Mouse (Mus musculus) kidney, adult 11 months (tissue): ENCODE data around the gene Prkce.

ENCODE experiments used
- DNase-seq: peaks from one replicate; pipeline ENCODE4 v3.0.0; 2022

Prkce gene

DNA sequence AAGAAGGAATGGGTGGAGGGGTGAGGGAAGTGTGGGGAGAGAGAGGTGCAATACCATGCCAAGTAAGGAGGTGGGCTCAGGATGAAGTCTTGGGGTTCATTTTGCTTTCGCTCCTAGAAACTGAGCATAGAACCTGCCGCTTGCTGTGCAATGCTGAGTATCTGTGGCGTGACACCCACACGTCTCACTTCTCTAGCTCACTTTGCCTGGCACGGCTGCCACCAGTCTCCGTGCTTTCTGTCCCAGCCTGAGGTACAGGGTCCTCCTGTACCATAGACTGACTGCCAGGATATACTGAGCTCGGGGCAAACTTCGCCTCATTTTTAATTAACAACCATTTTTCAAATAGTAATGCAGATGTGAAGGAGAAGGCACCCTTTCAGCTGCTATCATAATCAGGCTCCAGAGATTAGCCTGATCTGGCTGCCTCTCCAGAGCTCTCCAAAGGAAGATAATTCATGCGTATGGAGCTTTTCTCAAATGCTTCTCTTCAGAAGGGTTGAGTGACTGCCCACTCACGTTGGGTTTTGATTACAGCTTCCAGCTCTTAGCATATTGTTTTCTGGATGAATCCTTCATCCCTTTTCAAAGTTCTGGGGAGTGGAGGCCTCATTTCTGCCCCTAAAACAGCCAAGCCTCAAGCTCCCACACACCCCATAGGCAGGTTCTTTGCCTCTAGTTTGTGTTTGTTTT is 253.2 kb downstream of the Prkce start:
- DNase-seq, result no peak

- no peak for DNase-seq
Measured at GRCm38 (mm10) chr17:86422023-86422422, 254.4 kb downstream of the Prkce start.

DNA sequence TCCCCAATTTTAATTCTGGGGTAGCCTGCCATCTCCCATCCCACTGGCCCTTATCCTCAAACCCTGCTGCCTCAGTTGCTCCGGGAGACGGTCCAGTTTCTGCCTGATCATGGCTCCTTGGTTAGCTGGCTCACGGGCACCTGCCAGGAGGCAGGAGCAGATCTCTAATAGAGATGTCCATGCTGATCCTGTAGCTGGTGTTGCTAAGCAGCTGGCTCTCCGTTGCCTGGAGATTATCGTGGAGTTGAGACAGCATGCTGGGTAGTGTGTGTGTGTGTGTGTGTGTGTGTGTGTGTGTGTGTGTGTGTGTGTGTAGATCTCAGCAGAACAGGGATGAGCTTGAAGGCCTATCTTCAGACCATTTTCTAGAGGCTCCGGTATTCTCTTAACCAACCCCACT is 262.3 kb downstream of the Prkce start:
- no peak for DNase-seq

DNA sequence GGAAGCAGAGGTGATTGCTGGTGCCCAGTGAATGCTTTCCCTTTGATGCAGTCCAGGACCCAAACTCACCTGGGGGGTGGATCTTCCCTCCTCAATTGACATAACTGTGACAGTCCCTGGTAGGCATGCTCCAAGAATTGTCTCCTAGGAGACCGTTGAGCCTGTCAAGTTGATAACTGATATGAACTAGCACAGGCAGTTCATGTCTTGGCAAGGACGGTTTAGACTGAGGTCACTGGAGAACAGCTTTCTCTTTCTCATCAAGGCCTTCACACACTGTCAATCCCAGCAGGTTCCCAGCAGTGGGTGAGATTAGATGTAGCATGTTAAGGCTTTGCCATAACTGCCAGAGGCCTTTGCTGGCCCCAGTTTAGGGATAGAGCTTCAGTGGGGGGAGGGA is 265.5 kb downstream of the Prkce start:
- no peak for DNase-seq

- DNase-seq, result no peak
Measured at GRCm38 (mm10) chr17:86433813-86434212, 266.2 kb downstream of the Prkce start.

DNA sequence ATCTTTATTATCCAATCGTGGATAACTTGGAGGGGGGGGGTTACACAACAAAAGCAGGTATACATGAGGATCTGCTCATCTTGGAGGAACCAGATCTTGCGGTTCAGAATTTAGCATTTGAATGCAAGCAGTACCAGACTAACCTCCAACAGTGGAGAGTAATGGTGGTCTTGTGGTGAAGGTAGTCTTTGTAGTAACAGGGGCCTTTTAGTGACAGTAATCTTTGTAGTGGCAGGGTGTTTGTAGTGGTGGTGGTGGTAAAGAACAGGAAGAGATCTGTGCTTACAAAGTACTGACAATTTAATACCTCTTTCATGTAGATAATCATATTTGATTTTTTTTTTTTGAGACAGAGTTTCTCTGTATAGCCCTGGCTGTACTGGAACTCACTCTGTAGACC is 267.2 kb downstream of the Prkce start:
- DNase-seq, result no peak

DNA sequence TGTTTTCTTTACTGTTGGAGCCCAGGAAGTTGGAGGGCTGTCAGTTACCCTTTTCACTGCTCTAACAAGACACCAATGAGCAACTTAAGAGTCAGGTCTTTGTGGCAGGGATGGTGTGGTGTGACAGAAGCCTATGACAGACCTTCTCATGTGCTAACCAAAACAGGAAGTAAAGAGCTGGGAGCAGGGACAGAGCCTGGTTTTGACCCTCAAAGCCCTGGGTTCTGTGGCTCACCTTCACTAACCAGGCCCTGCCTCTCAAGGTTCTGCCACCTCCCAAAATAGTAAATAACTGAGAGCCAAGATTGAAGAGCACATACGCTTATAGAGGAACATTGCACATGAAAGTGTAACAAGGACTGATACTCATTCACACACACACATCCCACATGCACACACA is 268.0 kb downstream of the Prkce start:
- no peak for DNase-seq

GRCm38 (mm10) chr17:86435984-86436383 is 268.4 kb downstream of the Prkce start:
- DNase-seq, result no peak

- DNase-seq, result no peak
Measured at GRCm38 (mm10) chr17:86436583-86437370, 269.2 kb downstream of the Prkce start.

GRCm38 (mm10) chr17:86437516-86438277 is 270.1 kb downstream of the Prkce start:
- DNase-seq, result no peak

DNA sequence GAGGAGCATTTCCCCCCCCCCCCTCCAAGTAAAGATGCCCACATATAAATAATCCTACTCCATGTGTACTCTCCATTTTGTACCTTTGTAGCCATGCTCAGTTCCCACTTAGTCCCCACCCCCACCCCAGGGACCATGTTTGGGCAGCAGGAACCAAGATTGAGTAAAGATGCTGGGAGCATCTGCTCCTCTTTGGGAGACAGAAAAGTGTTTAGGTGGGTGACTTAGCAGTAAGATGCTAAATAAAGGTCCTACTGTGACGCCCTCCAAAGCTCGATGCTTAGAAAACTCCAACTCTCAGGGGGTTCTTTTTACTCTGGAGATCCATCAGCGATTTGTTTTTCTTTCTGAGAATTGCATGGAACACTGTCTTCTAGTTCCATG is 270.7 kb downstream of the Prkce start:
- no peak for DNase-seq

GRCm38 (mm10) chr17:86438763-86439162 is 271.2 kb downstream of the Prkce start:
- DNase-seq, result no peak

- DNase-seq, result no peak
Measured at GRCm38 (mm10) chr17:86441098-86441497, 273.5 kb downstream of the Prkce start.

GRCm38 (mm10) chr17:86443886-86444285 is 276.3 kb downstream of the Prkce start:
- no peak for DNase-seq

DNA sequence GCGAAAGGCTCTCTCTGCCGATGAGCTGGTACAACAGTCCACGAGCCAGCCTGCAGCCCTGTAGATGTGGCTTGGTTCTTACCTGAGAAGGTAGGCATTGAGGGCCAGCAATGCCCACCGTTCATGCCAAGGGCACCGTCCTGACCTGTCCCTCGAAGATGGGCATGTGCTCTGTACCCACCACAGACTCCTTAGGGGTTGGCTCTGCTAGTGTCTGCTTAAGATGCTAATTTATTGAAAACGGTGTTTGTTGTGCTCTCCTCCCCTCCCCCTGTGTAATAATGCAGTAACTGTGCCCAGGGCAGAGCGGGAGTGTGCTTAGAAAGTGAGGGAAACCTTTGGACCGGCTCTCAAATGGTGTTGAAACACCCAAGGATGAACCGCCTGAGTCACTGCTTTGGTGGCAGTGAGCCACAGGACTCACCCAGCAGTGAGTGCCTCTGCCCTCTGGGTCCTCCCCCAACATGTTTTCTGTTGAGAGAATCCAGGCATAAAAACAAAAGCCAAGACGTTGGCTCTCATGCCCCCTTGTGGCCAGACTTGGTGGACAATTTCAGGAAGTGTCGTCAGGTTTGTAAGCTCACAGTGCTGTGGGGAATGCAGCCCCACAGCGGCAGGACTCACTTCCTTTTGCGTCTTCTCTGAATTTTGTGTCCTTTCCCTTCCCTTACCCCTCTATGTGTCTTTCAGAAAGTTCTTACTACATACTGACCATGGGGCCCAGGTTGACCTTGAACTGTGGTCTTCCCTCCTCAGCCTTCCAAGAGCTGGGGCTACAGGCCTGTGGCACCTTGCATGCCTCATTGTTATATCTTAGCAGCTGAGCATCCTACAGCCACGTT is 277.2 kb downstream of the Prkce start:
- peak; percentile 97 for DNase-seq

DNA sequence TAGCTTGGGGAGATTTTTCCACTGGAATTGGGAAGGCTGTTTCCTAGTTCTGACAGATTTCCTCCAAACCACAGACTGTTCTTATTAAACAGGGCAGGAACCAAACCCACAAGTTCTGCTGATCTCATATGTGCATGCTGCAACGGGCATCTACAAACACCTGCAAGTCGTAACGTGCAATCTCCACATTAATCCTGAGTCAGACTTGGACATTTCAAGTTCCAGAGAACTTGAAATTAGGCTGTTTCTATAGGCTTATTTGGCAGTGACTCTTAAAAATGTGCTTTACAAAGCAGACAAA is 277.8 kb downstream of the Prkce start:
- DNase-seq, result no peak

DNA sequence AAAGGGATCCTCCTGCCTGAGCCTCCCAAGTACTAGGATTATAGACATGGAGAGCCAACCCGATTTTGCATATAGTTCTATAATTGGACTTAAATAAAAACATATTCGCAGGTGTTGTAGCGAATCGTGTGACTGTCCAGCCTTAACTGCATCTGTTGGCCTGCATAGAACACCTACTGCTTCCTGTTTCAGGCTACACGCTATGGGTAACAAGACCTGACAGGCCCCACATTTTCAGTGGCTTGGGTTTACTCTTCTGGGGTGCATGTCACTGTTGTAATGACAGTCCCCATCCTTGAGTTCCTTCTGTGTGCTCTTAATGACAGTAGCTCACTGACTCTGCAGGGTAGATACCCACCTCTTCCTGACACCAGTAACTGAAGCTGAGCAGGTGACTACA is 278.3 kb downstream of the Prkce start:
- DNase-seq, result no peak

- DNase-seq, result peak; percentile 72
Measured at GRCm38 (mm10) chr17:86447101-86447598, 279.6 kb downstream of the Prkce start.

DNA sequence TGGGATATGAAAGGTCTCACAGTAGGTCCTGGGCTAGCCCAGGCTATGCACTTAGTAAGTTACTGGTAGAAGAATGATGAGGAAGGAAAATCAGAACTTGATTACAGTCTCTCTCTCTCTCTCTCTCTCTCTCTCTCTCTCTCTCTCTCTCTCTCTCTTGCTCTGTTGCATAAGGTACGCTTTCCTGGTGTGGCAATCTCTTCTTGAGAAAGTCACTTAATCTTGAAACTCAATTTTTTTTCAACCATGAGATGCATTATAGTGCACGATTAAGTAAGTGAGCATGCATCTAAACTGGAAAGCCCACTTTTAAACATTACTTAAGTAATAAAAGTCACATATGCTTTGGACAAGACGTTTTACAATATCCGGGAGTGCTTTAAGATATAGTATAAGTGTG is 285.3 kb downstream of the Prkce start:
- DNase-seq, result no peak

DNA sequence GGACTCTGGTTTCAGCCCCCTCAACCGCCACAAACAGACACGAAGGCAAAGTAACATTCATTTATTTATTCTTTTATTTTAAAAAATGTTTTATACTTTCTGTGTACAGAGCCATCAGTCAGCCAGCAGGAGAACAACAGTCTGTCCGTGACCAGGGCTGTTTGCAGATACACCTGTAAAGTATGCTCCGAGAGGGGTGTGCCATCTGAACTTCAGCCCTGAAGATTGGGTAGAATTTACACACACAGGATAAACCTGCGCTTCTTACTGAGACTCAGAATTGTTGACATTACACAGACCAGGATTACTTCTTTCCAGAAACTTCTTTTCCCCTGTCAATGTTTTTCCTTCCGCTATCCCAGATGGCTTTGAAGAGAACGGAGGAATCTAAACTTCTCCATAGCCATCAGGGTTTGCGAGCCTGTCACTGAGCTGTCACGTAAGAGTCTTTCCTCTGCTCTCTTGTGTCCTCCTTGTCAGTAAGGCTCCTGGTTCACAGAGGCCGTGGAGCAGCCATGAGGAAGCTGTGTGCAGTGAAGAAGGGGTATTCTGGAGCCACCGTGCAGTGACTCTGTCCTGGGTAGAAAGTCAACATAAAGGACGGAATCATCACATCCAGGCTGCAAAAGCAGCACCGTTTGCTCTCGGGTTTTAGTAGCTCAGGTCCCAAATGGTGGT is 286.2 kb downstream of the Prkce start:
- DNase-seq, result no peak

DNA sequence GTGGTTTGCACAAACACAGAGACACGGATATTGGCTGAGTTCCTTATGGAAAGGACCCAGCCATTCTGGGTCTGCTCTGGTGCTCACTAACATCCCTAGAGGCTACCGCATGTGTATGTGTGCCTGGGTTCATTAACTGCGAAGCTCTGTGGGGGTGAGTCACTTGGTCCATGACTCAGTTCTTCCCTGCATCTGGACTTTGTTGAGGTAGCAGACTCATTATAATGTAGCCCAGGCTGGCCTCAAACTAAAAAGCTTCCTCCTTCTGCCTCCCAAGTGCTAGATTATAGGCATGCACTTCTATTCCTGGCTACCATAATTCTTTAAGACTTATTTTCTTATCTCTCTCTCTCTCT is 286.7 kb downstream of the Prkce start:
- no peak for DNase-seq

DNA sequence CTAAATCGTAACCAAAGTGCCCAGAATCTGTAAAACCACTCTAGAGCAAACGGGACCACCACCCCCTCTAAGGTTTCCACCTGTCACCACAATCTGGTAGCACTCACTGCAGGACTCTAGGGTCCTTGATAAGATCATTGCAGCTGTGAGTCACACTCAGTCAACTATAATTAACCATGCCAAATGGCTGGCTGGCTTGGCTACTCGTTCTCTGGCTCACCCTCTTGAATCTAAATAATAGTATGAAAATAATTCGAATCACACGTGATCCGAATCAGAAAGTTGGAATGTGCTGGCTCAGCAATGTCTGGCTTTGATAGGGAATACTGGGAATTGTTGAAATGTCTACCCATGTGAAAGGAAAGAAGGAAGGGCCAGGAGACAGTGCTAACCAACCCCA is 288.9 kb downstream of the Prkce start:
- DNase-seq, result no peak
